Mouse (Mus musculus) liver, embryonic 11.5 days (tissue): ENCODE measurements at regions not wholly inside any gene's neighbourhood (a gene's known extent, or its start where the extent isn't known, plus 50 kb on each side); places are given as distances from the start of the nearest gene placed in this dataset.
A peak's percentile ranks its signal among the peaks of the same experiment; 100 is the strongest.

ENCODE experiments used
- ATAC-seq: fragments of 200-750 bp; cut with Nextera tagmentation; replicated peaks from 2 replicates; pipeline ENCODE4 v1.8.0; 2017; ENCODE audit warnings: moderate number of reproducible peaks, mild to moderate bottlenecking, moderate TSS enrichment, moderate library complexity; ENCODE audit not compliant: low FRiP score
- DNase-seq: peaks from one replicate; pipeline ENCODE4 v3.0.0-alpha.2; 2017; ENCODE audit warnings: low spot score
- H3K27ac ChIP-seq: fragments of 300-500 bp; sonication (generic); 2 replicates; pipeline ENCODE4 v1.5.1; 2014; ENCODE audit warnings: mild to moderate bottlenecking, low read depth, low read length, control low read depth
- H3K27me3 ChIP-seq: fragments of 300-500 bp; sonication (generic); replicated peaks from 2 replicates; pipeline ENCODE4 v1.6.1; 2014; ENCODE audit warnings: low read length, mixed read lengths; ENCODE audit not compliant: control insufficient read depth, insufficient read depth
- H3K36me3 ChIP-seq: fragments of 300-500 bp; sonication (generic); 2 replicates; pipeline ENCODE4 v1.6.1; 2014; ENCODE audit warnings: mild to moderate bottlenecking, low read length, moderate library complexity, mixed read lengths; ENCODE audit not compliant: control insufficient read depth, insufficient read depth
- H3K4me1 ChIP-seq: fragments of 300-500 bp; sonication (generic); replicated peaks from 2 replicates; pipeline ENCODE4 v1.6.1; 2014; ENCODE audit warnings: low read length, mixed read lengths; ENCODE audit not compliant: control insufficient read depth, insufficient read depth
- H3K4me2 ChIP-seq: fragments of 300-500 bp; sonication (generic); 2 replicates; pipeline ENCODE4 v1.6.1; 2014; ENCODE audit warnings: mild to moderate bottlenecking, control low read depth, moderate library complexity
- H3K4me3 ChIP-seq: fragments of 300-500 bp; sonication (generic); 2 replicates; pipeline ENCODE4 v1.5.1; 2014; ENCODE audit warnings: low read depth, low read length, control low read depth
- H3K9ac ChIP-seq: fragments of 300-500 bp; sonication (generic); 2 replicates; pipeline ENCODE4 v1.6.1; 2014; ENCODE audit warnings: low read depth, low read length, control low read depth
- H3K9me3 ChIP-seq: fragments of 300-500 bp; sonication (generic); 2 replicates; pipeline ENCODE4 v1.6.1; 2016; ENCODE audit warnings: low read length, inconsistent platforms, mixed read lengths; ENCODE audit not compliant: control insufficient read depth
- WGBS: fragments of 180-500 bp; shearing (Covaris S2); extraction: QIAGEN DNeasy Blood & Tissue Kit; methylation state at CpG from one replicate; pipeline ENCODE4 v1.1.7; 2014; 5-methylcytosine and 5-hydroxymethylcytosine counted together

DNA sequence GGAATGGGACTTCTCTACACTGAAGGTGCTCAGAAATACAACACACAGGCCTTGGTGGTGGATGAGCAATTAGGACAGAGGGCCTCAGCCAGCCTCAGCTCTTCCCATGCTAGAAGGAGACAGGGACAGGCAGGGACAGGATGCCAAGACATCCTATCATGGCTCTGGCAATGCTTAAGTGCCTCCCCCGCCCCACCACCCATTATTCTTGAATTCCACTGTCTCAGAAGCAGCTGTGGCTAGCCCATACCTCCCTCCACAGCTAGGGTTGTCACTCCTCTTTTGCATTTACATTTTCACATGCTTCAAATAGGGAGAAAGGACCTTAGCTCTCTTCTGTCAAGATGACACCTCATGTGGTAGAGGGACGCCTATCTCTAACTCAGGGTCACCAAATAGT is 162.5 kb downstream of the Rab11fip4 start:
- no peak for ATAC-seq
- H3K4me3 ChIP-seq: no peak overlapping the region
- H3K9me3 ChIP-seq: no peaks in the 10 kb centered on the region
- H3K36me3 ChIP-seq: no peaks in the 10 kb centered on the region
- no peak overlapping the region for H3K27ac ChIP-seq
- WGBS: 66% methylated on average over 2 of the region's 2 CpGs
- no peaks in the 10 kb centered on the region for H3K27me3 ChIP-seq
- no peak overlapping the region for H3K9ac ChIP-seq
- H3K4me1 ChIP-seq: peaks cover 9% of the 10 kb centered on the region; the same call in 1 of the 2 replicates
- DNase-seq: no peak
- H3K4me2 ChIP-seq: no peak overlapping the region

DNA sequence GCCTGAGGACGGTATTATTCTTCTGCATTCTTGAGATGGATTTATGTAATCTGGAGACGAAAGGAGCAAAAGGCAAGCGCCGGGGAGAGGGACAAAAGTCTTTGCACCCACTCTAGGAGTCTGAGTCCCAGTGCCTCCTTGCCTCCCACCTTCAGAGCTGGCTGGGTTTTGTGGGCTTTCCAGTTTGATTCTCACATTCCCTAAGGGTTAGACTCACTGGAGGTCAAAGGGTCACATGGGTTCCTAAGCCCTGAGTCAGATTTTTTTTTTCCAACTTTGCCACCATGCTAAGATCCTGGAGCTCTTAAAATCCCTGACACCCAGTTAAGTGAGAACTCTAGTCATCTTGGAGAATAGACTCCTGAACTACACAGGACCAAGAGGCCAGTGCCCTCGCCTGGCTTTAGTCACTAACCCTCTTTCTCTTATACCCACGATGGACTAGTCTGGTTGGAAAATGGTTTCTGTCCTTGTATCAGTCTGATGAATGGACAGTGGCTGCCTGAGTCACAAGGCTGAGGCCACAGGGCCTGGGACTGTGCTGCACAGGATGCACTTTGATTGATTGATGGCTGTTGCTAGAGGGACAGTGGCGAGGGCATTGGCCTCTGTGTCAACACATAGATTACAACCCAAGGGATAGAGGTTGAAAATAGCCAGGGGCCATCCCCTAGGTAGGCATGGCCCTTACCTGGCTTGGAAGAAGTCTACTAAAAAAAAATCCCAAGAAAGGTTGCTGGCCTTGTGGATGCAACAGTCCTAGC is 161.9 kb downstream of the Rab11fip4 start:
- Histone ChIP-seq H3K36me3 (no peaks in the 10 kb centered on the region), H3K4me3 (no peak overlapping the region), H3K4me1 (peaks cover 9% of the 10 kb centered on the region; the same call in 1 of the 2 replicates), H3K9me3 (no peaks in the 10 kb centered on the region), H3K9ac (no peak overlapping the region), H3K4me2 (no peak overlapping the region), H3K27me3 (no peaks in the 10 kb centered on the region), H3K27ac (no peak overlapping the region)
- WGBS: 63% methylated on average over 7 of the region's 7 CpGs
- peak; percentile 60; the same call in 1 of the 2 replicates for ATAC-seq
- no peak for DNase-seq

DNA sequence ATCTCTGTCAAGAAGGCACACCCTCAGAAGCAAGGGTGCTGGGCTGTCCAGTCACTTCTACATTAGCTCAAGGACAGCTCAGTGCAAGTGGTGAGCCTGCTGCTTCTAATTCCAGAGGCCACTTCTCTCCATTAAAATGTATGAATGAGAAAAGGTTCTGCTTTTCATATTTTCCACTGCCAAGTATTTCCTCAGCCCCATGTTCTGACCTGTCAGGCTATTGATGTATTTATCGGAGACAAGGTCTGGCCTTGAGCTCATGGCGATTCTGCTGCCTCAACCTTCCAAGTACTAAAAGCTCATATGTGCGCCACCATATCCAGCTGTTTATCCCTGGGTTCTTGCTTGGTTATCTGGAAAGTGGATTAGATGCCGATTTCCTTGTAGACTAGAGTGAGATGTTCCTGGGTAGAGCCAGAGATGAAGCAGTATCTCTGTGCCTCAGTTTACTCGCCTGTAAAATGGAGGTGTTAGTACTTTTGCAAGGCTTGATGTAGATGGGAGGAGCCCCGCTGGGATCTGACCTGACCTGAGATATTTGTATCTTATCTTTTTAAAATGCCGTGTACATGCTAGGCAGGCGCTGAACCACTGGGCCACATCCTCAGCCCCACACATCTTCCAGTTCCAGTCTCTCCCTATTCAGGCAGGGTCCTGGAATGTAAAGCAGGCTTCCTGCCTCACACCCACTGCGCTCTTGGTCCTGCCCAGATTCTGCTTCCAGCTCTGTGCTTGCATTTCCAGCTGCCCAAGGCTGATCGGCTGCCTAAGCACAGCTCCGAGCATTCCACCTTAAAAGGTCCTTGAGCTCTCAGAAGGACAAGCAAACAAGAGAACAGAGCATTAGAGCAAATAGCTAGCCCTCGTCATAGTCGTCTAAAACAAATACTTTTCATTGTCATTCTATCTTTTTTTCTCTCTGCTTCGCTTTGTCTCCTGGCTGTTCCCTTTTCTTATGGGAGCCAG is 161.0 kb downstream of the Rab11fip4 start:
- Histone ChIP-seq H3K27ac (no peak overlapping the region), H3K4me1 (peaks cover 9% of the 10 kb centered on the region; the same call in 1 of the 2 replicates), H3K9ac (no peak overlapping the region), H3K4me2 (no peak overlapping the region), H3K4me3 (no peak overlapping the region), H3K36me3 (no peaks in the 10 kb centered on the region), H3K27me3 (no peaks in the 10 kb centered on the region), H3K9me3 (no peaks in the 10 kb centered on the region)
- DNase-seq: no peak
- 65% methylated on average over 14 of the region's 14 CpGs for WGBS
- no peak for ATAC-seq

DNA sequence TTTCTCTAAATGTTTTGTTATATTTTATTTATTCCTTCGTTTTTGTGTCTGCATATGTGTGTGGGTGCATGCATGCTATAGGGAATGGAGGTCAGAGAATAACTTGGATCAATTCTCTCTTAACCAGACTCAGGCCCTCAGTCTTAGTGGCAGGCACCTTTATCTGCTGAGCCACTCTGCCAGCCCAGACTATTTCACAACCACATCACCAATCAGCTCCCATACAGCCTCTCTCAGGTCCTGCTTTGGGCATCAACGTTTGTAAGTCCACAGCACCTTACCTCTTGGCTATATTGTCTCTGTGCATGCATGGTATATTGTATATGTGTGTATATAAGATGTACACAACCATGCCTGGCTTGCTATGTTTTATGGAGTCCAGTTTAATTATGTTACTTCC is 159.9 kb downstream of the Rab11fip4 start:
- H3K9ac ChIP-seq: no peak overlapping the region
- no peaks in the 10 kb centered on the region for H3K9me3 ChIP-seq
- DNase-seq (no peak), ATAC-seq (peak; percentile 61; the same call in 1 of the 2 replicates)
- 49% methylated on average over 2 of the region's 2 CpGs for WGBS
- no peak overlapping the region for H3K4me2 ChIP-seq
- peaks cover 9% of the 10 kb centered on the region; the same call in 1 of the 2 replicates for H3K4me1 ChIP-seq
- H3K36me3 ChIP-seq: no peaks in the 10 kb centered on the region
- H3K27ac ChIP-seq: no peak overlapping the region
- no peaks in the 10 kb centered on the region for H3K27me3 ChIP-seq
- no peak overlapping the region for H3K4me3 ChIP-seq

GRCm38 (mm10) chr11:79749755-79750434 is 158.9 kb downstream of the Rab11fip4 start:
- H3K4me2 ChIP-seq: no peak overlapping the region
- DNase-seq (no peak), ATAC-seq (no peak)
- H3K27ac ChIP-seq: no peak overlapping the region
- H3K4me1 ChIP-seq: peaks cover 9% of the 10 kb centered on the region; the same call in 1 of the 2 replicates
- H3K9me3 ChIP-seq: no peaks in the 10 kb centered on the region
- H3K4me3 ChIP-seq: no peak overlapping the region
- no peak overlapping the region for H3K9ac ChIP-seq
- H3K27me3 ChIP-seq: no peaks in the 10 kb centered on the region
- no peaks in the 10 kb centered on the region for H3K36me3 ChIP-seq
- 62% methylated on average over 7 of the region's 7 CpGs for WGBS

GRCm38 (mm10) chr11:79749141-79749540 is 158.1 kb downstream of the Rab11fip4 start:
- H3K9ac ChIP-seq: no peak overlapping the region
- no peaks in the 10 kb centered on the region for H3K27me3 ChIP-seq
- no peaks in the 10 kb centered on the region for H3K36me3 ChIP-seq
- H3K4me2 ChIP-seq: no peak overlapping the region
- no peak overlapping the region for H3K4me3 ChIP-seq
- DNase-seq (no peak), ATAC-seq (no peak)
- H3K9me3 ChIP-seq: no peaks in the 10 kb centered on the region
- peaks cover 9% of the 10 kb centered on the region; the same call in 1 of the 2 replicates for H3K4me1 ChIP-seq
- no peak overlapping the region for H3K27ac ChIP-seq
- WGBS: 95% methylated on average over 10 of the region's 10 CpGs

DNA sequence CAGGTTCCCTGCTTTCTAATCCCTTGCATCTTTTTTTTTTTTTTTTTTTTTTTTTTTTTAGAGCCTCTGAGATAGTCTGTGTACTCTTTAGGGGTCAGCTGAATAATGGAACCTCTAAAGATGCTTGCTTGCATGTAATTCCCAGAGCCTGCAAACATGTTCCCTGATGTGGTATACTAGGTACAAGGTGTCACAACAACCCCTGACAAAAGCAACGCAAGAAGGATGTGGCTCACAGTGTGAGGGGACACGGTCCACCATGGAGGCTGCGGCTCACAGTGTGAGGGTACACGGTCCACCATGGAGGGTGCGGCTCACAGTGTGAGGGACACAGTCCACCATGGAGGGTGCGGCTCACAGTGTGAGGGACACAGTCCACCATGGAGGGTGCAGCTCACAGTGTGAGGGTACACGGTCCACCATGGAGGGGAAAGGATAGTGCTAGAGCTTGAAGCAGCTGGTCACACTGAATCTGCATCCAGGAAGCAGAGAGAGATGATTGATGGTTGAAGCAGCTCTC is 157.7 kb downstream of the Rab11fip4 start:
- no peak overlapping the region for H3K9ac ChIP-seq
- DNase-seq: no peak
- H3K27ac ChIP-seq: no peak overlapping the region
- no peaks in the 10 kb centered on the region for H3K36me3 ChIP-seq
- no peaks in the 10 kb centered on the region for H3K9me3 ChIP-seq
- no peak overlapping the region for H3K4me3 ChIP-seq
- WGBS: 90% methylated on average over 7 of the region's 7 CpGs
- H3K27me3 ChIP-seq: no peaks in the 10 kb centered on the region
- peaks cover 9% of the 10 kb centered on the region; the same call in 1 of the 2 replicates for H3K4me1 ChIP-seq
- no peak for ATAC-seq
- H3K4me2 ChIP-seq: no peak overlapping the region

- Histone ChIP-seq H3K27me3 (no peaks in the 10 kb centered on the region), H3K36me3 (no peaks in the 10 kb centered on the region), H3K27ac (no peak overlapping the region), H3K9me3 (no peaks in the 10 kb centered on the region), H3K4me1 (peaks cover 9% of the 10 kb centered on the region; the same call in 1 of the 2 replicates), H3K4me3 (no peak overlapping the region), H3K4me2 (no peak overlapping the region), H3K9ac (no peak overlapping the region)
- no peak for ATAC-seq
- WGBS: 82% methylated on average over 6 of the region's 6 CpGs
- no peak for DNase-seq
These were observed 156.8 kb downstream of the Rab11fip4 start for GRCm38 (mm10) chr11:79747801-79748200.
